Mouse (Mus musculus) erythroblast, embryonic 14.5 days (primary cell): ENCODE results near the gene Tbc1d8.

Experiments
- GATA1 ChIP-seq: IDR thresholded peaks from 2 replicates; pipeline ENCODE4 v1.6.1; 2012; ENCODE audit warnings: low read length, inconsistent platforms, mixed read lengths
- TAL1 ChIP-seq: IDR thresholded peaks from 3 replicates; pipeline ENCODE4 v1.6.1; 2012; ENCODE audit warnings: low read length, inconsistent platforms, mixed read lengths

- no peak for TF ChIP-seq GATA1
- no peak for TF ChIP-seq TAL1
These were observed 102.4 kb downstream of the Tbc1d8 start for GRCm38 (mm10) chr1:39376121-39376520.
